ENCODE assay signal across 23 mouse cellular contexts in the genomic region with DNA sequence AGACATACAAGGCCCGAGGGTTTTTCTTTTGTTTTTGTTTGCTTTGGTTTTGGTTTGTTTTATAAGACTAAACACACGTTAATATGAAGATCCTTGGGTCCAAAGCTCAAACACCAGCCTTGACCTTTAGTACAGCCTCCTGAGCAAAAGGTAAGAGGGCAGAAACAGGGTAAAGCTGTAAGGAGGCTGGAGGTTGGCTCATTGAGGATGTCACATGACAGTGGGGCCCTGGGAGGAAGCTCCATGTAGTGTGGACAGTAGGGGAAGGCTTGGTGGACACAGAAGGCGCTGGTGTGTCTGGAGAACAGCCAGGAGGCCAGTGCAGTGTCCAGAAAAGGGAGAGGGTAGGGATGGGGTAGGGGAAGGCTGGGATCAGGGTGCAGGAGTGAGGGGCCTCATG.
"Had no signal": no experiment of that assay in that cellular context is flagged by ENCODE, and none has a peak within 500 bp of the region (broad histone marks: within the 10 kb centered on the region; RNA-seq: fewer than 3 reads in every experiment).

No protein-coding gene starts in this region.

- H3K4me2 ChIP-seq: intestine, embryonic 15.5 days; limb, embryonic 13.5 days; liver, embryonic 12.5 days; liver, embryonic 15.5 days; lung, embryonic 15.5 days; neural tube, embryonic 12.5 days; neural tube, embryonic 15.5 days had no signal

- DNase-seq: left cerebral cortex, postnatal 4 days; lung, adult 18-20 months; lung, postnatal 10 days; lung, postnatal 36 days; midbrain, embryonic 14.5 days; right cerebral cortex, adult 18-20 months; right cerebral cortex, postnatal 14 days; right cerebral cortex, postnatal 4 days; thymus, adult 2 months; thymus, postnatal 14 days; thymus, postnatal 4 days had no signal

- H3K36me3 ChIP-seq: intestine, embryonic 15.5 days; limb, embryonic 13.5 days; liver, embryonic 12.5 days; liver, embryonic 15.5 days; lung, embryonic 15.5 days; midbrain, embryonic 10.5 days; neural tube, embryonic 12.5 days; neural tube, embryonic 15.5 days had no signal

- ATAC-seq: hindbrain, embryonic 16.5 days; intestine, embryonic 15.5 days; liver, embryonic 12.5 days had no signal

- H3K4me3 ChIP-seq: intestine, embryonic 15.5 days; limb, embryonic 13.5 days; liver, embryonic 12.5 days; liver, embryonic 15.5 days; lung, embryonic 15.5 days; megakaryocyte, embryonic 14.5 days; midbrain, embryonic 10.5 days; neural tube, embryonic 12.5 days; neural tube, embryonic 15.5 days had no signal

- H3K27ac ChIP-seq: intestine, embryonic 15.5 days; kidney, postnatal 0 days; limb, embryonic 13.5 days; liver, embryonic 12.5 days; liver, embryonic 15.5 days; lung, embryonic 15.5 days; midbrain, embryonic 10.5 days; neural tube, embryonic 12.5 days; neural tube, embryonic 15.5 days; stomach, postnatal 0 days had no signal

- H3K4me1 ChIP-seq: intestine, embryonic 15.5 days; liver, embryonic 12.5 days; liver, embryonic 15.5 days; lung, embryonic 15.5 days; megakaryocyte, embryonic 14.5 days; neural tube, embryonic 15.5 days had no signal

- H3K9me3 ChIP-seq: intestine, embryonic 15.5 days; limb, embryonic 13.5 days; liver, embryonic 12.5 days; liver, embryonic 15.5 days; lung, embryonic 15.5 days; midbrain, embryonic 10.5 days; neural tube, embryonic 12.5 days; neural tube, embryonic 15.5 days had no signal

- H3K27me3 ChIP-seq: intestine, embryonic 15.5 days; liver, embryonic 12.5 days; liver, embryonic 15.5 days; lung, embryonic 15.5 days; megakaryocyte, embryonic 14.5 days; neural tube, embryonic 12.5 days; neural tube, embryonic 15.5 days had no signal

- H3K9ac ChIP-seq: intestine, embryonic 15.5 days; limb, embryonic 13.5 days; liver, embryonic 12.5 days; liver, embryonic 15.5 days; lung, embryonic 15.5 days; neural tube, embryonic 12.5 days; neural tube, embryonic 15.5 days had no signal
